In the genomic region with DNA sequence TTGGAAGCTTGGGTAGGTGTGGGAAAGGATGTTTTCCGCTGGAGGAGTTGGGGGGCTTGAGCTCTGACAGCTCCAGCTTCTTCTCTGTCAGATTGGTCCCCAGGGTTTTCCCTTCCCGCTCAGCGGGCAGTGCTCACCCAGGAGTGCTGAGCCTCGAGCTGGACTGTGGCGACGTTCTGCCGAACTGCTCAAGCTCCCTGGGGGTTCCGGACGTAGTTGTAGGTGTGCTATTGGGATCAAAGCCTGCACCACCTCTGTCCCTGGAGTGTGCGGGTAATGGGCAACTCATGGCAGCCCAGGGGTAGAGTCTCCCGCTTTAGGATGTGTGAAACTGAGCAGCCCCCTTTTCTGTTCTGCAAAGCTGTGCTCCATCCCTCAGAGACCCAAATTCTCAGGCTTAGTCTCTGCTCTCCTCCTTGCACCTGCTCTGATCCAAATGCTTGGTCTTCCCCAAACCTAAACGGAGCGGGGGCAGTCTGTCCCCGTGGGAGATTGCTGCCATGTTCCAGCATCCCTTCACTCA, we compare ENCODE assay signal across 8 mouse cellular contexts. TPM values are rescaled to one million over a fixed set of nuclear protein-coding genes. Genes with fewer than 3 reads are reported as not detected.
DNase-seq lines count a peak whose midpoint lies in the region; ATAC-seq and TF ChIP-seq lines count a peak whose summit lies in the region.

No protein-coding gene starts in this region.

- peaks cover 7% of the 10 kb centered on the region for H3K27me3 ChIP-seq in heart, adult 2 months (ENCODE audit: control insufficient read depth, insufficient read depth, low read length)
- H3K27me3 ChIP-seq in E14TG2a.4 (ENCODE audit: insufficient read depth, low read length), result peaks cover 78% of the 10 kb centered on the region
- H3K27me3 ChIP-seq in forebrain, postnatal 0 days (ENCODE audit: insufficient read depth, low read length), result peaks cover 8% of the 10 kb centered on the region
- peaks cover 42% of the 10 kb centered on the region for H3K27me3 ChIP-seq in liver, embryonic 16.5 days (ENCODE audit: control insufficient read depth, insufficient read depth, low read depth, low read length)

- no peaks in the 10 kb centered on the region; the same call in 1 of the 2 replicates for H3K9me3 ChIP-seq in E14TG2a.4 (ENCODE audit: low read length)
- H3K9me3 ChIP-seq in forebrain, postnatal 0 days (ENCODE audit: low read length), result no peaks in the 10 kb centered on the region
- H3K9me3 ChIP-seq in liver, embryonic 16.5 days (replicated peaks; ENCODE audit: control insufficient read depth, low read length), result no peaks in the 10 kb centered on the region

- no peak for TF ChIP-seq POLR2A in heart, adult 2 months (IDR thresholded peaks at IDR 0.05; ENCODE audit: insufficient read depth, low read depth, low read length)

- H3K79me2 ChIP-seq in heart, adult 2 months (replicated peaks; ENCODE audit: control insufficient read depth, insufficient read depth, low read length), result no peaks in the 10 kb centered on the region

- H3K4me3 ChIP-seq in heart, adult 2 months, result peak overlapping the region; percentile 42
- peak overlapping the region; percentile 79 for H3K4me3 ChIP-seq in E14TG2a.4 (replicated peaks; ENCODE audit: low read length)
- peak overlapping the region; percentile 53 for H3K4me3 ChIP-seq in forebrain, postnatal 0 days (ENCODE audit: low read depth, low read length)
- peak overlapping the region; percentile 45; the same call in 1 of the 2 replicates for H3K4me3 ChIP-seq in liver, embryonic 16.5 days (ENCODE audit: low read depth, low read length)

- intact Hi-C loops in heart, adult 2 months (cut with DNase I), result loop anchor here (5.0 kb wide), 3 partner anchors 127 to 258 kb away; no protein-coding TSS in a partner anchor
- intact Hi-C loops in heart, postnatal 14 days (cut with DNase I), result loop anchor here (5.0 kb wide), 3 partner anchors 132 to 253 kb away; no protein-coding TSS in a partner anchor

- no peak for TF ChIP-seq EP300 in heart, adult 2 months (IDR thresholded peaks at IDR 0.05; ENCODE audit: insufficient read depth, low read depth, low read length)

- DNase-seq in heart, adult 2 months, result no peak
- DNase-seq in heart, postnatal 14 days, result no peak
- DNase-seq in forebrain, postnatal 0 days, result peak; percentile 9
- no peak for DNase-seq in spleen, postnatal 4 days (ENCODE audit: low spot score in 2 of 2)
- DNase-seq in kidney, adult 9 months, result no peak
- no peak for DNase-seq in layer of hippocampus, adult 8-10 months (ENCODE audit: low spot score in 2 of 2)

- H3K36me3 ChIP-seq in heart, adult 2 months (ENCODE audit: control insufficient read depth, insufficient read depth, low read length), result no peaks in the 10 kb centered on the region
- H3K36me3 ChIP-seq in E14TG2a.4 (ENCODE audit: insufficient read depth, low read length), result no peaks in the 10 kb centered on the region
- H3K36me3 ChIP-seq in forebrain, postnatal 0 days (ENCODE audit: insufficient read depth), result no peaks in the 10 kb centered on the region
- H3K36me3 ChIP-seq in liver, embryonic 16.5 days (ENCODE audit: control insufficient read depth, insufficient read depth), result no peaks in the 10 kb centered on the region

- TF ChIP-seq CTCF in heart, adult 2 months (IDR thresholded peaks at IDR 0.05), result no peak
- no peak for TF ChIP-seq CTCF in E14TG2a.4 (conservative IDR thresholded peaks at IDR 0.05; ENCODE audit: low read length)
- no peak for TF ChIP-seq CTCF in forebrain, postnatal 0 days (IDR thresholded peaks at IDR 0.05; ENCODE audit: low read depth)

- no peak overlapping the region for H3K9ac ChIP-seq in heart, adult 2 months (ENCODE audit: low read depth, low read length)
- peak overlapping the region; percentile 40; the same call in 1 of the 2 replicates for H3K9ac ChIP-seq in forebrain, postnatal 0 days
- no peak overlapping the region for H3K9ac ChIP-seq in liver, embryonic 16.5 days (ENCODE audit: low read depth, low read length)

- 3% methylated on average over 14 of the region's 14 CpGs for WGBS in heart, adult 2 months
- 2% methylated on average over 14 of the region's 14 CpGs for WGBS in forebrain, postnatal 0 days
- 1% methylated on average over 14 of the region's 14 CpGs for WGBS in liver, embryonic 16.5 days (ENCODE audit: insufficient replicate concordance)

- 0 out of 2 replicates have a peak, but pooled peaks have one; percentile 3 for ATAC-seq in forebrain, postnatal 0 days
- ATAC-seq in liver, embryonic 16.5 days (ENCODE audit: low read depth), result no peak

- no peak overlapping the region for H3K27ac ChIP-seq in heart, adult 2 months
- H3K27ac ChIP-seq in forebrain, postnatal 0 days (ENCODE audit: low read depth, low read length), result no peak overlapping the region
- H3K27ac ChIP-seq in liver, embryonic 16.5 days (ENCODE audit: low read length), result no peak overlapping the region

- no peaks in the 10 kb centered on the region; the same call in 1 of the 2 replicates for H3K4me1 ChIP-seq in heart, adult 2 months (ENCODE audit: control insufficient read depth, insufficient read depth, low read length)
- peaks cover 17% of the 10 kb centered on the region for H3K4me1 ChIP-seq in E14TG2a.4 (replicated peaks; ENCODE audit: low read depth, low read length)
- peaks cover 10% of the 10 kb centered on the region; the same call in 1 of the 2 replicates for H3K4me1 ChIP-seq in forebrain, postnatal 0 days (ENCODE audit: insufficient read depth)
- H3K4me1 ChIP-seq in liver, embryonic 16.5 days (ENCODE audit: control insufficient read depth, low read depth, low read length), result no peaks in the 10 kb centered on the region; the same call in 1 of the 2 replicates

- H3K4me2 ChIP-seq in forebrain, postnatal 0 days (ENCODE audit: low read depth), result peak overlapping the region; percentile 100
- H3K4me2 ChIP-seq in liver, embryonic 16.5 days (ENCODE audit: low read depth, low read length), result peak overlapping the region; percentile 61

RNA-seq across cellular contexts. Expression of a gene that starts 1.0 kb away (rescaled TPM):
- total RNA-seq in heart, adult 2 months (2021), result 1 to 10 TPM in 1 of 2 experiments, under 1 TPM in 1; 0.50 to 1.3 TPM
- 0.98 and 1.3 TPM in 2 replicates for polyA plus RNA-seq in heart, adult 2 months (2012; rRNA removed)
- 1 to 10 TPM; 1.0 to 2.0 TPM for total RNA-seq in heart, postnatal 14 days (2021)
- 3.0 and 5.6 TPM in 2 replicates for total RNA-seq in forebrain, postnatal 0 days (2014; rRNA removed)
- 1.4 and 2.4 TPM in 2 replicates for polyA plus RNA-seq in forebrain, postnatal 0 days (2015; fragmentation: Nextera tagmentation; extraction: Ambion mirVana)
- polyA plus RNA-seq in liver, embryonic 16.5 days (2015; fragmentation: Nextera tagmentation; extraction: Ambion mirVana), result 0.18 and 0.38 TPM in 2 replicates
- total RNA-seq in layer of hippocampus, adult 8-10 months (2022), result 10 to 100 TPM; 34.2 to 50.2 (median 44.5) TPM
